Mouse (Mus musculus): Measurements from ENCODE around the gene Dcun1d5.
"Not testable (repeated sequence)": the region's sequence is repeated elsewhere in the genome, so short reads cannot be mapped to it uniquely, and the experiment has no call there.

The Dcun1d5 gene

DNA sequence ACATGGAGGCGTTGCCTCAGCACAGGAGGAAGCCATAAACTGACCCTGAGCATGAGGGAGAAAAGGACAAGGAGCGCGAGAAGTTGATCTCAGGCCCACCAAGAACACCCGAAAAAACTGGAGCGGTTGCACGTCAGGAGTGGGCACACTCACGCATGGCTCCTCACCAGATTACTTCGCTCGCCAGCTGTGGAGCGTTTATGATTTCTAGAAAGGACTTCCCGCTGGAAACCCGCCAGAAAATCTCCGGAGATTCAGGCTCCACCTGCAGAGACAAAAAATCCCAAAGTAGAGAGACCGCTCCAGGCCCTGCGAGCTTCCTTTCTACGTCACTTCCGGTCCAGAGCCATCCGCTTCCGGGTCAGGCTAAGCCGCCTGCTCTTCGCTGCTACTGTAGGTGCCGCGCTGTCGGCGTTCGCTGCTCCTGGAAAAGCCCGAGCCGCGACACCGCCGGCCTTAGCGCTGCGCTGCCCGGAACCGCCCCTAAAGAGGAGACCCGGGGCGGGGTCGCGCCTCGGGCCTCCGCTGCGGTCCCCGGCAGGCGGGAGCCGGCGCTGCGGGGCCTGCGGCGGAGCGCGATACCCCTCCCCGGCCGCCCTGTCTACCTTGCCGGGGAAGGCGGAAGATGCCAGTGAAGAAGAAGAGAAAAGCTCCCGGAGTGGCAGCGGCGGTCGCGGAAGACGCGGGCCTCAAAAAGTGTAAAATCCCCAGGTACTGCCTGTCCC lies at the start of gene Dcun1d5, which contains the start of gene Dync2h1:
TSS of gene Dcun1d5 (plus strand) at position 349 of the 725 bp plus-strand sequence.
TSS of gene Dync2h1 (minus strand) at position 275 of the 725 bp plus-strand sequence.
- DNase-seq (ENCODE audit: low read depth, low spot score): peak; percentile 77

GRCm38 (mm10) chr9:7154391-7154790 lies 29.9 kb upstream of the Dcun1d5 start:
- DNase-seq (ENCODE audit: low read depth, low spot score): no peak

- no peak for DNase-seq (ENCODE audit: low read depth, low spot score)
These were observed 25.7 kb upstream of the Dcun1d5 start for GRCm38 (mm10) chr9:7158605-7159004.

- DNase-seq (ENCODE audit: low read depth, low spot score): no peak
These were observed 24.6 kb upstream of the Dcun1d5 start for GRCm38 (mm10) chr9:7159718-7160117.

DNA sequence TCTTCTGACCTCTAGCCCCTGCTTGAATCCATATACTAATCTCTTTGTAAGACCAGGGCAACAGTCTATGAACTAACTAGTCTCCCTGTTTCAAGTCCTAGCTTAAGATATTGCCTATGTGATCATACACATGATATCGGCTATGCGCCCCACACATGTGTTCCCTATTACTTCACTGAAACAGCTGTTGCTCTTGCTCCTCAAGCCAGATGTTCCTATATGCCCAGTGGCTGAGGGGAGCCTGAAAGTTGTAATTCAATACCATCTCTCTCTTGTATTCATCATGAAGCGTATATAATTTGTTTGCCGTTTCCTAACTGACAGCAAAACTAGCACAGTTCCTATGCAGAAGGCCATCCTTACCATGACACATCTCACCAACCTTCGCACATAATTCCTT lies 23.6 kb upstream of the Dcun1d5 start:
- no peak for DNase-seq (ENCODE audit: low read depth, low spot score)

DNA sequence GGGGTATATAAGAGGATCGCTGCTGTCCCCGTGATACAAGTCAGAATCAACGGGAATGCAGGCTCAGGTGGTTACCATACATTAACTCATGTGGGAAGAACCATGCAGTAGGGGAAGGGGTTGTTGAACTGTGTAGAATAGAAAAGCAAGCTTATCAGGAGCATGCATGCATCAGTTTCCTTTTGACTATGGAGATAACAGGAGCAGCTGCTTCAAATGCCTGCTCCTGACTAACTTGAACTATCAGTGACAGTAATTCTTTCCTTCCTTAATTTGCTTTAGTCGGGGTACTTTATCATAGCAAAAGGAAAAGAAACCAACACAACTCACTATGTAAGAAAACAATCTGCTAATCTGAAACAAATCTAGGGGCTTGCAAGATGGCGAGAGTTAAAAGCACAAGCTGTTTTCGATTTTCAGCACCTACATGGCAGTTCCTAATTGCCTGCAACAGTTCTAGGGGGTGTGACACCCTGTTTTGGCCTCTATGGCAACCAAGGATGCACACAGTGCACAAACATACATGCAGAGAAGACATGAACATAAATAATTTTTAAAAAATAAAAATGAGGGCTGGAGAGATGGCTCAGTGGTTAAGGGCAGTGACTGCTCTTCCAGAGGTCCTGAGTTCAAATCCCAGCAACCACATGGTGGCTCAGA lies 16.9 kb upstream of the Dcun1d5 start:
- DNase-seq (ENCODE audit: low read depth, low spot score): no peak

DNA sequence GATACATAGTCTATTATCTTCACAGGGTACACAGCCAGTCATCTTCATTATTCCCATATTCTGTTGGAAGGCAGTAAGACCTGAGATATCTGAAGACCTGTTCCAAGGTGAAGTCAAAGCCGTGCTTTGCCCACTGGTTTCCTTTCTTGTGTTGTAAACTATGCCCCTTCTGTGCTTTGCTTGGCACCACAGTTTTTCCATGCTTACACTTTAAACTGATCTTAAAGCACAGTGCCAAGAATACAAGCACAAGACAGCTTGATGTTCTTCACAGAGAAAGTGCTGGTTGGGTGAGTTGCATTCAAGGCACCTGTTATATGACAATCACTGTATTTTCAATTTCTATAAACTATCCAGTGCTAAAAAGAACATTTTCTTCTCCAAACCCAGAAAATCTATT lies 10.6 kb upstream of the Dcun1d5 start:
- DNase-seq (ENCODE audit: low read depth, low spot score): no peak

DNA sequence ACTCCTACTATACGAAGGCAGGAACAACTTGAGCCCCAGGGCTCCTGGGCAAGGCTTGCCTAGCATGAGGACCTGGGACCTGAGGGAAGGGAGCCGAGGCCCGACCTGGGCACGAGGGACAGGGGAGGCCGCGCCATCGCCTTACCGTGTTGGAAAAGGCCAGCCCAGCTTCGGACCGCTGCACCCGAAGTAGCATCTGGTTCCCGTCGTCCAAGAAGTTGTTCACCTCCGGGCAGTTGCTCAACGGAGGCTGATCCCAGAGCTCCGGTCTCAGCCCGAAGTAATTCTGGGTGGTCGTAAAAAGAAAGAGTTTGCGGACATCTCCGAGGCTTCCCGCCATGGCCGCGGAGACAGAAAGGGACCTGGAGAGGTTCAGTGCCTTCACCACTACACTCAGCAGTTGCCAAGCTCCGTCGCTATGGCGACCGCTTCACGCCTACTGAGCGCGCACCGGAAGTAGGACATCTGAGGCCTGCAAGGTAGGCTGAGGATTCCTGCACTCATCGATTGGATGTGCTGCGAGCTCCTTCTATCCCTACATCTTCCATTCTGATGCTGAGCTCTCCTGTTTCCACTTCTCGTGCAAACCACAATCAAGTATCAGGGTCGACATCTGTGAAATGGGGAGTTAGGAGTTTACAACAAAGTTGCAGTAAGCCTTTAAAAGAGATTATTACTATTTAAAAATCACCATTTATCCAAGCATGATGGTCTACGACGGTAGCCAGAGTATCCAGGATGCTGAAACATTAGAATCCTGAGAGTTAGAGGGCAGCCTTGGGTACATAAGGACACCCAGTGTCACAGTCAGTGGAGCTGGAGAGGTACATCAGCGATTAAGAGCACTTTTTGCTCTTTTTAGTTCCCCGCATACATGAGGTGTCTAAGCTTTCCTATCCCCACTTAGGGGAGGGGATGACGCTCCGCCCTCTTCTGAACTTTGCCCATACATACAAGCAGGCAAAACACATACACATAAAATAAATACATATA lies 7.4 kb upstream of the Dcun1d5 start:
- peak; percentile 70 for DNase-seq (ENCODE audit: low read depth, low spot score)

- DNase-seq (ENCODE audit: low read depth, low spot score): no peak
These were observed 574 bp downstream of the Dcun1d5 start for GRCm38 (mm10) chr9:7184897-7185291.

- DNase-seq (ENCODE audit: low read depth, low spot score): not testable (repeated sequence)
These were observed 6.4 kb downstream of the Dcun1d5 start for GRCm38 (mm10) chr9:7190694-7191093.

GRCm38 (mm10) chr9:7216240-7216639 lies 31.9 kb downstream of the Dcun1d5 start:
- no peak for DNase-seq (ENCODE audit: low read depth, low spot score)

- no peak for DNase-seq (ENCODE audit: low read depth, low spot score)
These were observed 36.7 kb downstream of the Dcun1d5 start for GRCm38 (mm10) chr9:7221024-7221423.

GRCm38 (mm10) chr9:7221460-7221859 lies 37.1 kb downstream of the Dcun1d5 start:
- no peak for DNase-seq (ENCODE audit: low read depth, low spot score)

- no peak for DNase-seq (ENCODE audit: low read depth, low spot score)
These were observed 54.3 kb downstream of the Dcun1d5 start for GRCm38 (mm10) chr9:7238619-7239018.

DNA sequence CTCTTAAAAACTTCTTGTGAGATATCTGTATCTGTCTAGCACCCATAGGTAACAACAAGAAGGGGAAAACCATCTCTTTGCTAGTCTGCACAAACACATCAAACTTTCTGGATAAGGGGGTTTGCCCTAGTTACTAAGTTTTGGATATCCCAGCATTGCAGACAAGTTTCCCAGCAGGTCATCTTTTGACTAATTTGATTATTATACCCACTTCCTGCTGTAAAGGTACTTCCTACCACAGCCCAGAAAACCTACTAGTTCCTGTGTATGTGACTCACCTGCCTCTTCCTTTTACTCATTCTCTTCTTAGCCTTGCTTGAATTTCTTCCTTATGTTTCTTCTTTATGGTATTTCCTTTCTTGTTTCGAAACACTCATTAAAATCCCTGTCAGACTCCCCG lies 55.6 kb downstream of the Dcun1d5 start:
- no peak for DNase-seq (ENCODE audit: low read depth, low spot score)

DNA sequence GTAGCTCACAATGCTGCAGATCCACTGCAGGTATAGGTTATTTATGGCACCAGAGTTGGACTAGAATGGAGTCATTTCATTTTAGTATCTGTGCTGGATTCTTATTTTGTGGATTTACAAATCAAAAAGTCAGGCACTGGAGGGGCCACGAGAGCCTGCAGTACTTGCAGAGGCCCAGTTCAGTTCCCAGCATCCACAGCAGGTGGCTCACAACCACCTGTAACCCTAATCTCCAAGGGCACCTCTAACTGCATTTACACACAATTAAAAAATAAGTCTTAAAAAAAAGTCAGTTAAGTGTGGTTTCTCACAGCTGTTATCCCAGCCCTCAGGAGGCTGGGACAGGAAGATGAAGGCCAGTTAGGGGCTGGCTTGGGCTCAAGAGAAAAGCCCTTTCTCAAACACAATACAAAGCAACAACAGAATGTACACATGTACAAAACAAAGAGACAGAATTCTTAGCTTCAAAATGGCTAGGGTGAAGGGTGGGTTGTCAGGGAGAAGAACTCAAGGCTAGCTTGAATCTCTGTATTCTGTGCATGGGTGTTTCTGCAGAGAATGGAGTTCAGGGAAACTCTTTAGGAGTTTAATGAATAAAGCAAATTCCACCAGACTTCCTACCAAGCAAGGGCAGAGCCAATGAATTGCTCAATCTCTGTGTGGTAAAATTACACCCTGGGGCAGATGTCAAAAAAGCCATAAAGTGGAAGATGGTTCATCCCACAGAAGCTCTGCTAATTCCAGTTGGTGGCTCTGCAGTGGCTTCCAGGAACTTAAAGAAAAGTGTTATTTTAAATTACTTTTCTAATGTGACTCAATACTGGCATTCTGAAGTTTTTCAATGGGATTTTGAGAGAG lies 68.7 kb downstream of the Dcun1d5 start:
- no peak for DNase-seq (ENCODE audit: low read depth, low spot score)
